Mouse (Mus musculus) intestine, embryonic 14.5 days (tissue): ENCODE data around the gene Casz1. TPM values are rescaled to one million over a fixed set of nuclear protein-coding genes. Genes with fewer than 3 reads are reported as not detected.

Experiments used
- ATAC-seq: fragments of 200-750 bp; cut with Nextera tagmentation; replicated peaks from 2 replicates; pipeline ENCODE4 v1.8.0; 2017; ENCODE audit warnings: low read depth, moderate number of reproducible peaks, moderate TSS enrichment, moderate library complexity; ENCODE audit not compliant: low FRiP score, low TSS enrichment
- DNase-seq: peaks from one replicate; pipeline ENCODE4 v3.0.0-alpha.2; 2018; ENCODE audit warnings: low spot score
- H3K27ac ChIP-seq: fragments of 300-500 bp; sonication (generic); 2 replicates; pipeline ENCODE4 v1.5.1; 2014; ENCODE audit warnings: low read depth, mild to moderate bottlenecking, control low read depth
- H3K27me3 ChIP-seq: fragments of 300-500 bp; sonication (generic); replicated peaks from 2 replicates; pipeline ENCODE4 v1.6.1; 2014; ENCODE audit warnings: low read length, control low read depth; ENCODE audit not compliant: control insufficient read depth, insufficient read depth
- H3K36me3 ChIP-seq: fragments of 300-500 bp; sonication (generic); 2 replicates; pipeline ENCODE4 v1.6.1; 2014; ENCODE audit warnings: low read length, control low read depth; ENCODE audit not compliant: control insufficient read depth, insufficient read depth
- H3K4me1 ChIP-seq: fragments of 300-500 bp; sonication (generic); replicated peaks from 2 replicates; pipeline ENCODE4 v1.6.1; 2014; ENCODE audit warnings: low read length, control low read depth, mixed read lengths; ENCODE audit not compliant: control insufficient read depth, insufficient read depth
- H3K4me2 ChIP-seq: fragments of 300-500 bp; sonication (generic); 2 replicates; pipeline ENCODE4 v1.6.1; 2014; ENCODE audit warnings: low read length
- H3K4me3 ChIP-seq: fragments of 300-500 bp; sonication (generic); 2 replicates; pipeline ENCODE4 v1.5.1; 2014; ENCODE audit warnings: low read depth, low read length, control low read depth, mixed read lengths
- H3K9ac ChIP-seq: fragments of 300-500 bp; sonication (generic); 2 replicates; pipeline ENCODE4 v1.6.1; 2014; ENCODE audit warnings: mild to moderate bottlenecking, low read length
- H3K9me3 ChIP-seq: fragments of 300-500 bp; sonication (generic); 2 replicates; pipeline ENCODE4 v1.6.1; 2016; ENCODE audit warnings: low read length, control low read depth; ENCODE audit not compliant: control insufficient read depth
- WGBS: fragments of 180-500 bp; shearing (Covaris S2); extraction: QIAGEN DNeasy Blood & Tissue Kit; methylation state at CpG from one replicate; pipeline ENCODE4 v1.1.7; 2014; 5-methylcytosine and 5-hydroxymethylcytosine counted together
- polyA plus RNA-seq: library from polyadenylated mRNA; unstranded; fragments of >200 nt; fragmentation: Nextera tagmentation; extraction: Ambion mirVana; gene quantifications from 2 replicates; pipeline ENCODE4 v1.2.1, GENCODE M21; 2014

Casz1 gene
- polyA plus RNA-seq, 1 experiment from 2014 or later, result 7.8 TPM

GRCm38 (mm10) chr4:148870496-148870895 is 66.3 kb downstream of the Casz1 start:
- no peak overlapping the region for H3K9ac ChIP-seq
- H3K27ac ChIP-seq, result no peak overlapping the region
- WGBS, result 95% methylated on average over 4 of the region's 4 CpGs
- H3K36me3 ChIP-seq, result no peaks in the 10 kb centered on the region
- peaks cover 14% of the 10 kb centered on the region for H3K4me1 ChIP-seq
- no peaks in the 10 kb centered on the region for H3K27me3 ChIP-seq
- no peak overlapping the region for H3K4me2 ChIP-seq
- no peak for DNase-seq
- no peaks in the 10 kb centered on the region for H3K9me3 ChIP-seq
- no peak for ATAC-seq
- H3K4me3 ChIP-seq, result no peak overlapping the region

DNA sequence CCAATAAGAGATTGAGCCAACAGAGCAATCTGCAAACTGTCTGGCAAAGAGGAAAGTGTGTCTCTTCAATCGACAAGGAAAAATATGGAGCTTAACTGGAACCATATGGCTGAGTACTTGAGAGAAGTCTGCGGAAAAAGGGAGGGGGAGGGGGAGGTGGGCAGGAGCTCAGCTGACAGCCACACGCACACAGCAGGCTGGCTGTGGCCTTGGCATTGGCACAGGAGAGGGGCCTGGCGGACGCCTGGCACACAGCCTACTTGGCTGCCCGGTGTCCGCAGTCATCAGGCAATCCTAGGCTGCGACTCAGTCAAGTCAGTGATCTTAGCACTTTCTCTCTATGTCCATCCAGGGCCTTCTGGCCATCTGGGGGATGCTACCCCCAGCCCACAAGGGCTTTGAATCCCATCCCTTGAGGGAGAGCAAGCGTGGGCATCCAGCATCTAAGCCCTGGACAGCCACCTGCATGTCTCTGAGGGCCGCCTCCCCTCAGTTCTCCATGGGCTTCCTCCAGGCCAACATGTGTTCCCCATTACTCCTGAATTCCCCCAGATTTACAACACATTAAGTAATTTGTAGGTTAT is 67.6 kb downstream of the Casz1 start:
- no peaks in the 10 kb centered on the region for H3K9me3 ChIP-seq
- H3K27me3 ChIP-seq, result no peaks in the 10 kb centered on the region
- H3K4me2 ChIP-seq, result no peak overlapping the region
- H3K27ac ChIP-seq, result no peak overlapping the region
- H3K4me3 ChIP-seq, result no peak overlapping the region
- WGBS, result 43% methylated on average over 10 of the region's 10 CpGs
- peaks cover 14% of the 10 kb centered on the region for H3K4me1 ChIP-seq
- H3K36me3 ChIP-seq, result no peaks in the 10 kb centered on the region
- H3K9ac ChIP-seq, result no peak overlapping the region
- ATAC-seq (no peak), DNase-seq (no peak)

DNA sequence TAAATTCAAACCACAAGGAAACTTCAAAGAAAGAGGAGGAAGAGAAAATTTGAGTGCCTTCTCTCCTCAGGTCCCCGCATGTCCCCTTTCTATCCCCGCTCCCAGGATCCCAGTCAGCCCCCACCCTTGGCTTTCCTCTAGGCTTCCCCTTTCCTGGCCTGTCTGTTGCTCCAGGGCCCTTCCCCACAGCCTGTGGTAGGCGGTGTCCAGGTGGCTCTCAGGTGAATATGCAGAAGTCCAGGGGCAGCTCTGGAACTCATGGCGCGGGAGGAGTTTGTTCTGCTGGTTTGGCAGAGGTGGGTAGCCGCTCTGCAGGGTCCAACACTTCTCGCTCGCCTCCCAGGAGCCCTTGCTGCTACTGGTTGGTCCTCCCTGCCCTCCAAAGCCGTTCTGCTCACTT is 68.1 kb downstream of the Casz1 start:
- Histone ChIP-seq H3K27ac (no peak overlapping the region), H3K36me3 (no peaks in the 10 kb centered on the region), H3K4me1 (peaks cover 14% of the 10 kb centered on the region), H3K4me3 (no peak overlapping the region), H3K27me3 (no peaks in the 10 kb centered on the region), H3K9me3 (no peaks in the 10 kb centered on the region), H3K9ac (no peak overlapping the region), H3K4me2 (no peak overlapping the region)
- ATAC-seq (no peak), DNase-seq (no peak)
- 78% methylated on average over 9 of the region's 9 CpGs for WGBS

DNA sequence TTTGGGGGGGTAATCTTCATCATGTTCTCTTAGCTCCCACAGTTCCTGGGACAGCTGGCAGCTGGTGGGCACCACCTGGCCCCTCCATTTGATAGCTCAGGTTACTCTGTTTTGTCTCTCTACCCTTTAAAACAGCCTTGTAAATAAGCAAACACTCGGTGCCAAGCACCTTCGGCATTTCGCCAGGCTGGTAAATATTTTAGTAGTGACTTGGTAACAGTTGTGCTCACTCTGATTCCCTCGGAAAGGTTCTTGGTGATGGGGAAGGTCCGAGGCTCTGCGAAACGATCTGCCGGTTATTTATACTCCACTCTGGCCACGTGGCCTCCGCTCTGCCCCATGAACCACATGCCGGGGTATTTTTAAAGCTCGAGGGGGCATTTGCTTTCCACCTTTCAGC is 68.6 kb downstream of the Casz1 start:
- WGBS, result 53% methylated on average over 12 of the region's 12 CpGs
- Histone ChIP-seq H3K27me3 (no peaks in the 10 kb centered on the region), H3K4me2 (no peak overlapping the region), H3K36me3 (no peaks in the 10 kb centered on the region), H3K27ac (no peak overlapping the region), H3K9ac (no peak overlapping the region), H3K4me3 (no peak overlapping the region), H3K4me1 (peaks cover 14% of the 10 kb centered on the region), H3K9me3 (no peaks in the 10 kb centered on the region)
- DNase-seq (no peak), ATAC-seq (no peak)

DNA sequence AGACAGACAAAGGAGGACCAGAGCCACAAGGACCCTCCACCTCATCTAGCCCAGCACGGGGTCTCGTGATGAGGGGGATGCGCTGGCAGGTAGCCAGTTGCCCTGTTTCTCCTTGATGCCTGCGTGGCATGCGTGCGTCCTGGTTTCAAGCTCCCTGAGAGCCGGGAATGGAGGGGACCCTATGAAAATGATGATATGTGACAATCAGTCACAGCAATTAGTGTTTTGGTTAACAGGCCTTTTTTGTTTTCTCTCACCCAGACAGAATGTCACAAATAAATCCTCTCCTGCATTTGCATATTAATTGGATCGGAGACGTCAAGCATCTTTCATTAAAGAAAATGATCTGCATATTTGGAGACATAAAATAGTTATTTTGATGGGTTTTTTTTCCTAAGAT is 71.9 kb downstream of the Casz1 start:
- Histone ChIP-seq H3K4me1 (peaks cover 19% of the 10 kb centered on the region), H3K27ac (no peak overlapping the region), H3K27me3 (no peaks in the 10 kb centered on the region), H3K36me3 (no peaks in the 10 kb centered on the region), H3K4me3 (no peak overlapping the region), H3K9me3 (no peaks in the 10 kb centered on the region), H3K9ac (no peak overlapping the region), H3K4me2 (no peak overlapping the region)
- no peak for ATAC-seq
- WGBS, result 81% methylated on average over 9 of the region's 9 CpGs
- DNase-seq, result no peak

- peaks cover 12% of the 10 kb centered on the region for H3K4me1 ChIP-seq
- H3K9me3 ChIP-seq, result no peaks in the 10 kb centered on the region
- no peak overlapping the region for H3K4me3 ChIP-seq
- no peak for DNase-seq
- no peak for ATAC-seq
- no peak overlapping the region for H3K9ac ChIP-seq
- H3K36me3 ChIP-seq, result no peaks in the 10 kb centered on the region
- H3K27ac ChIP-seq, result no peak overlapping the region
- H3K27me3 ChIP-seq, result no peaks in the 10 kb centered on the region
- WGBS, result 71% methylated on average over 8 of the region's 8 CpGs
- H3K4me2 ChIP-seq, result no peak overlapping the region
Measured at GRCm38 (mm10) chr4:148876867-148877266, 72.6 kb downstream of the Casz1 start.

DNA sequence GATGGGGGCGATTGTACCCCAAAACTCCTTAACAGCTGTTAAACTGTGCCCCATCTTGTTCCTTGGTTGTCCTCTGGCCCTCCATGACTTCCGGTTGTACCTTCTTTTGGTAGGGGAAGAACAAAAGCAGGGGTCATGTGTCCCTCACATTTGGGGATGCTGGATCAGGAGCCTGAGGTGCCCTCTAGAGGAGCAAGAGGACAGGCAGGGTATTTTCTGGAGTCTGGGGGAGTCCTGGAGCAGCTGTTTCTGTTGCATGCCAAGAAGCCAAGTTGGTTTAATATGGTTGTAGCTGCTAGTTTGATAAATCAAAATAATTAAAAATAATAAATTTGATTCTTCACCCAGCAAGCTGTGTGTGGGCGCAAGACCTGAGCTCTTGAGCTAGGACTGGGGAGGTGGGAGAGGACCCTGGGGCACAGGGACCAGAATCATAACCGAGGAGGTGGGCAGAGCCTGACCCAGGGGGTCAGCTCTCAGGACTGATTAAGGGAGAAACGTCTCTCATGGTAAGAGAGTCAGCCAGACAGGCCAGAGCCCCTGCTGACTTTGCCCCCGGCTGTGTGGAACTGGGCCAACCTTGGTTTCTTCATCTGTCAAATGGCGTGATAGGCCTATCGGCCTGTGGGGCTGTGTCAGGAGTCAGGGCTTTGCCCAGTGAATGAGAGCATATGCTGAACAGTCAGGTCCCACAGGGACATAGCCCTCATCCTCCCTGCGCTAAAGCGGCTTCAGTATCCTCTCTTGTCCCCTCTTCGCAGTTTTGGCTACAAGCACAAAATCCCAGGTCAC is 74.2 kb downstream of the Casz1 start:
- DNase-seq, result no peak
- 72% methylated on average over 11 of the region's 11 CpGs for WGBS
- peaks cover 15% of the 10 kb centered on the region; the same call in 1 of the 2 replicates for H3K4me1 ChIP-seq
- no peak overlapping the region for H3K4me3 ChIP-seq
- no peak overlapping the region for H3K27ac ChIP-seq
- no peak overlapping the region for H3K9ac ChIP-seq
- no peaks in the 10 kb centered on the region for H3K27me3 ChIP-seq
- H3K4me2 ChIP-seq, result no peak overlapping the region
- no peaks in the 10 kb centered on the region for H3K9me3 ChIP-seq
- no peaks in the 10 kb centered on the region for H3K36me3 ChIP-seq
- ATAC-seq, result no peak

DNA sequence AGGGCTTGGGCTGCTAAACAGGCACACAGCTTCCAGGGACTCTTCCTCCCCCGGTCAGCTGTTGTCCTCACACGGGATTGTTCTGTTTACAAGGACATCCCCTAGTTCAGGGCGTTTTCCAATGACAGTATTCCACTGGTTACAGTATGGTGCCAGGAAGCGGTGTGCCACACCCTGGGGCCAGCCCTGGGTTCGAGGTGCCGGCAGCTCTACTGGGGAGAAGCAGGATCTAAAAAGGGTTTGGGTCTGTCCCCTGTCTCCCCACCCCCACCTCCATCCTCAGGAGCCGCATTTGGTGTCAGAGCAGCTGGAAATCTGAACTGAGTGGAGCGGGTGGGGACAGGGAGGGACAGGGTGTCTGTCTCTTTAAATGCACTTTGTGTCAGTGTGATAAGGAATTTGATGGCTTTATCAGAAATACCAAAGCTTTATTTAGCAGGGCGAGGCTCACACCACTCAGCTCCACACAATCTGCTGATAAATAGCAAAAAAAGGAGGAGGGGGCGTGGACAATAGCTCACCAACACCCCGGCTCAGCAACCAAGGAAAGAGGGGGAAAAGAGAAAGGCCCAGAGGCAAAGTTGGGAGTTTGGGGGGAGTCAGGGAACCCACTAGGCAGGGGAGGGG is 74.9 kb downstream of the Casz1 start:
- Histone ChIP-seq H3K9me3 (no peaks in the 10 kb centered on the region), H3K4me3 (no peak overlapping the region), H3K27me3 (no peaks in the 10 kb centered on the region), H3K9ac (no peak overlapping the region), H3K36me3 (no peaks in the 10 kb centered on the region), H3K4me1 (peaks cover 15% of the 10 kb centered on the region; the same call in 1 of the 2 replicates), H3K4me2 (no peak overlapping the region), H3K27ac (no peak overlapping the region)
- no peak for DNase-seq
- WGBS, result 57% methylated on average over 11 of the region's 11 CpGs
- no peak for ATAC-seq
